Mouse (Mus musculus): Measurements from ENCODE around the gene Elmsan1. TPM values are rescaled to one million over a fixed set of nuclear protein-coding genes. Genes with fewer than 3 reads are reported as not detected.
"Not testable (repeated sequence)": the region's sequence is repeated elsewhere in the genome, so short reads cannot be mapped to it uniquely, and the experiment has no call there.

The Elmsan1 gene
- polyA plus RNA-seq, 1 experiment from 2014 or later, result 9.8 TPM

DNA sequence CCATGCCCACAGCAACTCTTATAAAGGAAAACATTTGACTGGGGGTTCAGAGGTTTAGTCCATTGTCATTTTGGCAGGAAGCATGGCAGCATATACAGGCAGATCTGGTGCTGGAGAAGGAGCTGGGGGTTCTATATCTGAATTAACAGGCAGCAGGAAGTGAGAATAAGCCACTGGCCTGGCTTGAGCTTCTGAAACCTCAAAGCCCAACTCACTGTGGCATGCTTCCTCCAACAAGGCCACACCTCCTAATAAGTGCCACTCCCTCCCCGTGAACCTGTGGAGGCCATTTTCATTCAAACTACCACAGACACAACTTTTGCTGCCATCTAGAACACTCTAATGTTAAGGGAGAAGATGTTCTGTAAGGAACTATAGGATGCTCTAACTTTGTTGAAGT, 111.0 kb downstream of the Elmsan1 start:
- H3K4me1 ChIP-seq (ENCODE audit: control insufficient read depth, insufficient read depth, low read length), result no peaks in the 10 kb centered on the region
- no peak overlapping the region for H3K9ac ChIP-seq (ENCODE audit: low read depth, low read length)
- H3K9me3 ChIP-seq (ENCODE audit: control insufficient read depth, low read length), result no peaks in the 10 kb centered on the region
- ATAC-seq (ENCODE audit: low read depth) (no peak), DNase-seq (ENCODE audit: low spot score) (no peak)
- no peaks in the 10 kb centered on the region for H3K27me3 ChIP-seq (replicated peaks; ENCODE audit: control insufficient read depth, insufficient read depth, low read length)
- no peak overlapping the region for H3K4me2 ChIP-seq (ENCODE audit: low read depth, low read length)
- H3K27ac ChIP-seq (replicated peaks; ENCODE audit: low read depth, low read length), result no peak overlapping the region
- H3K4me3 ChIP-seq (ENCODE audit: low read depth, low read length), result no peak overlapping the region
- WGBS, result 63% methylated on average over 1 of the region's 1 CpGs
- H3K36me3 ChIP-seq (ENCODE audit: control insufficient read depth, insufficient read depth, low read length), result no peaks in the 10 kb centered on the region

GRCm38 (mm10) chr12:84107012-84107411, 111.7 kb downstream of the Elmsan1 start:
- no peak overlapping the region for H3K4me2 ChIP-seq (ENCODE audit: low read depth, low read length)
- H3K4me3 ChIP-seq (ENCODE audit: low read depth, low read length), result no peak overlapping the region
- no peaks in the 10 kb centered on the region for H3K36me3 ChIP-seq (ENCODE audit: control insufficient read depth, insufficient read depth, low read length)
- no peak overlapping the region for H3K9ac ChIP-seq (ENCODE audit: low read depth, low read length)
- no peaks in the 10 kb centered on the region for H3K4me1 ChIP-seq (ENCODE audit: control insufficient read depth, insufficient read depth, low read length)
- 87% methylated on average over 3 of the region's 3 CpGs for WGBS
- H3K9me3 ChIP-seq (ENCODE audit: control insufficient read depth, low read length), result no peaks in the 10 kb centered on the region
- no peak for ATAC-seq (ENCODE audit: low read depth)
- DNase-seq (ENCODE audit: low spot score), result no peak
- no peak overlapping the region for H3K27ac ChIP-seq (replicated peaks; ENCODE audit: low read depth, low read length)
- no peaks in the 10 kb centered on the region for H3K27me3 ChIP-seq (replicated peaks; ENCODE audit: control insufficient read depth, insufficient read depth, low read length)

- H3K9me3 ChIP-seq (ENCODE audit: control insufficient read depth, low read length), result no peaks in the 10 kb centered on the region
- DNase-seq (ENCODE audit: low spot score) (no peak), ATAC-seq (ENCODE audit: low read depth) (no peak)
- H3K4me2 ChIP-seq (ENCODE audit: low read depth, low read length), result peak overlapping the region; percentile 73
- H3K9ac ChIP-seq (ENCODE audit: low read depth, low read length), result peak overlapping the region; percentile 73; the same call in 1 of the 2 replicates
- peak overlapping the region; percentile 50 for H3K4me3 ChIP-seq (ENCODE audit: low read depth, low read length)
- H3K36me3 ChIP-seq (ENCODE audit: control insufficient read depth, insufficient read depth, low read length), result no peaks in the 10 kb centered on the region
- no peaks in the 10 kb centered on the region for H3K27me3 ChIP-seq (replicated peaks; ENCODE audit: control insufficient read depth, insufficient read depth, low read length)
- WGBS, result 53% methylated on average over 2 of the region's 2 CpGs
- H3K27ac ChIP-seq (replicated peaks; ENCODE audit: low read depth, low read length), result no peak overlapping the region
- H3K4me1 ChIP-seq (ENCODE audit: control insufficient read depth, insufficient read depth, low read length), result 0 out of 2 replicates have a peak, but pooled peaks cover 3% of the 10 kb centered on the region
These were observed 117.2 kb downstream of the Elmsan1 start for GRCm38 (mm10) chr12:84101493-84101845.

DNA sequence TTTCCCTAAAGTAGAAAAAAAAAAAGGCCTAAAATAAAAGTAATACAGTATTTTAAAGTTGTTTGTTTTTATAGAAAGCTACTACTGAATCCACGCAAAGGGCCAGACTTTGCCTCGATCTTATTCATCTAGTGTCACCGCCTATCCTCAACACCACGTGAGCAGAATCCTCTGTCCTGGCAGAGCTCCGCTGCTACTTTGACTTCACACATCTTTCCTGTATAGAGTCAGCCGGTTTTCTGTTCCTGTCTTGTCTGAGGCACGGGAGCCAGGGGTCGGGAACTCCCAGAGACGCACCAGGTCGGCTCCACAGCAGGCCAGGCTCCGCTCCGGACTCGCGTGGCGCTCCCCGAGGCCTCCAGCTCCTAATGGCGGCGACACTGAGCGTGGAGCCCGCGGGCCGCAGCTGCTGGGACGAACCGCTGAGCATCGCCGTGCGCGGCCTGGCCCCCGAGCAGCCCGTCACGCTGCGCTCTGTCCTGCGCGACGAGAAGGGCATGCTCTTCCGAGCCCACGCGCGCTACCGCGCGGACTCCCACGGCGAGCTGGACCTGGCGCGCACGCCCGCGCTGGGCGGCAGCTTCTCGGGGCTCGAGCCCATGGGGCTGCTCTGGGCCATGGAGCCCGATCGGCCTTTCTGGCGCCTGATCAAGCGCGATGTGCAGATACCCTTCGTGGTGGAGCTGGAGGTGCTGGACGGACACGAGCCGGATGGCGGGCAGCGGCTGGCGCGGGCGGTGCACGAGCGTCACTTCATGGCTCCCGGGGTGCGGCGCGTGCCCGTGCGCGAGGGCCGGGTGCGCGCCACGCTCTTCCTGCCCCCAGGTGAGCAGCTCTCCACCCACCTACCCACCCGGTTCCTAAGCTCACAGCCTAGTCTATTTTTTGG, 117.8 kb downstream of the Elmsan1 start, which contains the start of gene Acot6:
Gene Acot6, plus strand, starts transcription at position 51 of the 889 bp plus-strand sequence.
- H3K4me3 ChIP-seq (ENCODE audit: low read depth, low read length), result peak within 1 kb of the TSS; percentile 50
- peak within 1 kb of the TSS; percentile 73 for H3K9ac ChIP-seq (ENCODE audit: low read depth, low read length)
- DNase-seq (ENCODE audit: low spot score) (peak; percentile 69), ATAC-seq (ENCODE audit: low read depth) (peak; percentile 74)
- H3K27ac ChIP-seq (replicated peaks; ENCODE audit: low read depth, low read length), result peak within 1 kb of the TSS; percentile 52; the same call in 1 of the 2 replicates
- not testable (repeated sequence) for H3K27me3 ChIP-seq (replicated peaks; ENCODE audit: control insufficient read depth, insufficient read depth, low read length); H3K4me1 ChIP-seq (ENCODE audit: control insufficient read depth, insufficient read depth, low read length); H3K9me3 ChIP-seq (ENCODE audit: control insufficient read depth, low read length); H3K36me3 ChIP-seq (ENCODE audit: control insufficient read depth, insufficient read depth, low read length)
- WGBS, result under 1% methylated on average over 46 of the region's 80 CpGs
- H3K4me2 ChIP-seq (ENCODE audit: low read depth, low read length), result peak within 1 kb of the TSS; percentile 73

- Histone ChIP-seq H3K4me1 (ENCODE audit: control insufficient read depth, insufficient read depth, low read length) (0 out of 2 replicates have a peak, but pooled peaks cover 3% of the 10 kb centered on the region), H3K27me3 (replicated peaks; ENCODE audit: control insufficient read depth, insufficient read depth, low read length) (no peaks in the 10 kb centered on the region), H3K27ac (replicated peaks; ENCODE audit: low read depth, low read length) (no peak overlapping the region), H3K36me3 (ENCODE audit: control insufficient read depth, insufficient read depth, low read length) (no peaks in the 10 kb centered on the region), H3K9me3 (ENCODE audit: control insufficient read depth, low read length) (no peaks in the 10 kb centered on the region), H3K4me3 (ENCODE audit: low read depth, low read length) (peak overlapping the region; percentile 50), H3K9ac (ENCODE audit: low read depth, low read length) (no peak overlapping the region; the same call in 1 of the 2 replicates), H3K4me2 (ENCODE audit: low read depth, low read length) (peak overlapping the region; percentile 73)
- ATAC-seq (ENCODE audit: low read depth) (no peak), DNase-seq (ENCODE audit: low spot score) (no peak)
- 73% methylated on average over 1 of the region's 1 CpGs for WGBS
These were observed 118.6 kb downstream of the Elmsan1 start for GRCm38 (mm10) chr12:84100071-84100470.

DNA sequence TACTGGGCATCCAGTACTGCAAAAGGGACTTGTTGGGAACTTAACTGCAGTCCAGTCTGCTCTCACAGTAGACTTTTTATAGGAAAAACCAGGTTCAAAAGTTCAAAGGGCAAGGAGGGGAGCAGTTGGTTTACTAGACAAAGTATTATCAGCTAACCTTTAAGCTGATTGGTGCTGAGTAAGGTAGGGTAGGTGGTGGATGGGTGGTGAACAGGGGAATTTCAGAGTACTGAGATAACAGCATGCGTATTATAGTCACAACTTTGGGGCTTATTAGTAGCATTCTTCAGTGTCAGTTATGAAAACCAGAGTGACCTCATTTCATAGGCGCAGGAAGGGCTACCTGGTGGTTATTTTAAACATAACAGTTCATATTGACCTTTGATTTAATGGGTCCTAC, 119.1 kb downstream of the Elmsan1 start:
- no peak overlapping the region for H3K4me3 ChIP-seq (ENCODE audit: low read depth, low read length)
- H3K4me1 ChIP-seq (ENCODE audit: control insufficient read depth, insufficient read depth, low read length), result 0 out of 2 replicates have a peak, but pooled peaks cover 3% of the 10 kb centered on the region
- DNase-seq (ENCODE audit: low spot score) (no peak), ATAC-seq (ENCODE audit: low read depth) (no peak)
- 0 out of 2 replicates have a peak, but pooled peaks cover 2% of the 10 kb centered on the region for H3K9me3 ChIP-seq (ENCODE audit: control insufficient read depth, low read length)
- 93% methylated on average over 2 of the region's 2 CpGs for WGBS
- no peaks in the 10 kb centered on the region for H3K27me3 ChIP-seq (replicated peaks; ENCODE audit: control insufficient read depth, insufficient read depth, low read length)
- H3K36me3 ChIP-seq (ENCODE audit: control insufficient read depth, insufficient read depth, low read length), result no peaks in the 10 kb centered on the region
- no peak overlapping the region for H3K9ac ChIP-seq (ENCODE audit: low read depth, low read length)
- H3K4me2 ChIP-seq (ENCODE audit: low read depth, low read length), result no peak overlapping the region
- H3K27ac ChIP-seq (replicated peaks; ENCODE audit: low read depth, low read length), result no peak overlapping the region

Other genes starting within 250 kb of the Elmsan1 start
- gene Heatr4, start 234.0 kb downstream of the Elmsan1 start, polyA plus RNA-seq (2014; fragmentation: Nextera tagmentation; extraction: Ambion mirVana), result not detected in 2 replicates
- 9.8 and 14.5 TPM in 2 replicates for gene Acot2, start 231.0 kb downstream of the Elmsan1 start, polyA plus RNA-seq (2014; fragmentation: Nextera tagmentation; extraction: Ambion mirVana)
- 40.2 and 41.4 TPM in 2 replicates for gene Acot1, start 209.4 kb downstream of the Elmsan1 start, polyA plus RNA-seq (2014; fragmentation: Nextera tagmentation; extraction: Ambion mirVana)
- 0.13 and 0.38 TPM in 2 replicates for gene Acot4, start 180.5 kb downstream of the Elmsan1 start, polyA plus RNA-seq (2014; fragmentation: Nextera tagmentation; extraction: Ambion mirVana)
- not detected in 2 replicates for gene Gm49366, start 179.9 kb downstream of the Elmsan1 start, polyA plus RNA-seq (2014; fragmentation: Nextera tagmentation; extraction: Ambion mirVana)
- 0.13 TPM in 1 of 2 replicates, not detected in the other for gene Acot3, start 166.7 kb downstream of the Elmsan1 start, polyA plus RNA-seq (2014; fragmentation: Nextera tagmentation; extraction: Ambion mirVana)
- not detected in 2 replicates for gene Acot5, start 149.6 kb downstream of the Elmsan1 start, polyA plus RNA-seq (2014; fragmentation: Nextera tagmentation; extraction: Ambion mirVana)
- 2.3 and 2.6 TPM in 2 replicates for gene Acot6, start 118.2 kb downstream of the Elmsan1 start, polyA plus RNA-seq (2014; fragmentation: Nextera tagmentation; extraction: Ambion mirVana)
- gene Dnal1, start 104.5 kb downstream of the Elmsan1 start, polyA plus RNA-seq (2014; fragmentation: Nextera tagmentation; extraction: Ambion mirVana), result 5.9 and 7.1 TPM in 2 replicates
- gene Pnma1, start 70.4 kb downstream of the Elmsan1 start, polyA plus RNA-seq (2014; fragmentation: Nextera tagmentation; extraction: Ambion mirVana), result 1.4 TPM in 2 replicates
- 18.8 and 22.5 TPM in 2 replicates for gene Ptgr2, start 66.4 kb upstream of the Elmsan1 start, polyA plus RNA-seq (2014; fragmentation: Nextera tagmentation; extraction: Ambion mirVana)
- 64.7 and 69.9 TPM in 2 replicates for gene Zfp410, start 98.0 kb upstream of the Elmsan1 start, polyA plus RNA-seq (2014; fragmentation: Nextera tagmentation; extraction: Ambion mirVana)
- gene Coq6, start 142.8 kb upstream of the Elmsan1 start, polyA plus RNA-seq (2014; fragmentation: Nextera tagmentation; extraction: Ambion mirVana), result 34.0 and 41.1 TPM in 2 replicates
- 2.5 and 2.6 TPM in 2 replicates for gene Fam161b, start 143.0 kb upstream of the Elmsan1 start, polyA plus RNA-seq (2014; fragmentation: Nextera tagmentation; extraction: Ambion mirVana)
- gene Entpd5, start 190.1 kb upstream of the Elmsan1 start, polyA plus RNA-seq (2014; fragmentation: Nextera tagmentation; extraction: Ambion mirVana), result 19.0 and 20.1 TPM in 2 replicates
- 1.5 and 2.1 TPM in 2 replicates for gene Bbof1, start 190.2 kb upstream of the Elmsan1 start, polyA plus RNA-seq (2014; fragmentation: Nextera tagmentation; extraction: Ambion mirVana)
- gene Rnf113a2, start 198.3 kb upstream of the Elmsan1 start, polyA plus RNA-seq (2014; fragmentation: Nextera tagmentation; extraction: Ambion mirVana), result 22.5 and 24.3 TPM in 2 replicates
- 37.4 and 38.7 TPM in 2 replicates for gene Aldh6a1, start 232.1 kb upstream of the Elmsan1 start, polyA plus RNA-seq (2014; fragmentation: Nextera tagmentation; extraction: Ambion mirVana)
- 20.2 and 21.8 TPM in 2 replicates for gene Lin52, start 232.5 kb upstream of the Elmsan1 start, polyA plus RNA-seq (2014; fragmentation: Nextera tagmentation; extraction: Ambion mirVana)